Mouse (Mus musculus) bone marrow, adult 2 months (tissue): ENCODE data around the gene Dhrs4.

Experiments
- CTCF ChIP-seq: fragments of 200-500 bp; IDR thresholded peaks from 2 replicates; pipeline ENCODE4 v1.5.1; 2011; ENCODE audit warnings: low read length, control low read depth; ENCODE audit not compliant: control insufficient read depth, insufficient read depth
- POLR2A ChIP-seq: fragments of 200-500 bp; IDR thresholded peaks from 2 replicates; pipeline ENCODE4 v1.6.1; 2011; ENCODE audit warnings: low read depth, mild to moderate bottlenecking, control low read depth, low read length, borderline replicate concordance; ENCODE audit not compliant: control insufficient read depth

- no peak for TF ChIP-seq POLR2A
- no peak for TF ChIP-seq CTCF
These were observed 11.4 kb upstream of the Dhrs4 start for GRCm38 (mm10) chr14:55467108-55467507.
